Mouse (Mus musculus): ENCODE data around the gene Rrp9.

Gene Rrp9

GRCm38 (mm10) chr9:106475663-106476001, at the start of gene Rrp9:
Gene Rrp9 (plus strand): TSS chr9:106475963.
- peak; percentile 7 to 13 for DNase-seq (ENCODE audit: low spot score in 2 of 2)

GRCm38 (mm10) chr9:106428719-106429220, 47.0 kb upstream of the Rrp9 start:
- no peak for DNase-seq (ENCODE audit: low spot score in 2 of 2)

DNA sequence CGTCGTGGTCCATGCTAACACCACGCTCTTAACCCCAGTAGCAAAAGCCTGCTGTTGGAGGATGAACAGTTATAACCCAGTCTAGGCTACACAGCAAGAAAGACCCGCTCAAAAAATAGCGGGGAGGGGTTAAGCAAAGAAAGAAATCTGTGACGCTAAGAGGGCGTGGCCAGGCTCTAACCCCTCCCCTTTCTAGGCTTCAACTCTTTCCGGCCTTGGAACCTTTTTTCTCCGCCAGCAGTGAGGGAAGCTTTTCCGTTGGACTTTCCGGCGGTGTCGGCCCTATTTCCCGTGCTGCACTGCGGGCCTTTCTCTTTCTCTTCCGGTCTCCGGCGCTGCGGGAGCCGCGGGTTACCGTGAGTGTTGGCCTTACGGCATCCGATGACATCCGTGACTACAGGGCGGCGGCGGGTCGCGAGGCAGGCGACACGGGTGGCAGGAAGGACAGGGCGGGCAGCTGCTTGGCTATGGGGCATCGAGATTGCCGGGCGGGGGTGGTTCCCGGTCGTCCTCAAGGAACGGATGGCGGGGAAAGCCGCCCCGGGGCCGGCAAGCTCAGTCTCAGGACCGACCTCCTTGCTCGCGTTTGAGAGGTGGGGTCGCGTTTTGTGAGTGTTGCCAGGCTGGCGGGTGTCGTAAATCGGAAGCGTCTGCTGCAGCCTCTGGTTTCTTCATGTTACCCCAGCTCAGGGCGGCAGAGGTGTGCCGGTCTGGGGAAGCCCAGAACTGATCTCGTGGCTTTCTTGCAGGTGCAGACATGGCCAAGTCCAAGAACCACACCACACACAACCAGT, 46.3 kb upstream of the Rrp9 start, which contains the start of gene Rpl29:
Gene Rpl29 (plus strand): TSS at position 234 of the 794 bp plus-strand sequence.
- peak; percentile 89 to 93 for DNase-seq (ENCODE audit: low spot score in 2 of 2)

- DNase-seq (ENCODE audit: low spot score in 2 of 2): no peak
Measured at GRCm38 (mm10) chr9:106430015-106430264, 45.8 kb upstream of the Rrp9 start.

- no peak for DNase-seq (ENCODE audit: low spot score in 2 of 2)
Measured at GRCm38 (mm10) chr9:106433389-106433788, 42.4 kb upstream of the Rrp9 start.

GRCm38 (mm10) chr9:106436566-106436965, 39.2 kb upstream of the Rrp9 start:
- no peak for DNase-seq (ENCODE audit: low spot score in 2 of 2)

GRCm38 (mm10) chr9:106442680-106443079, 33.1 kb upstream of the Rrp9 start:
- no peak for DNase-seq (ENCODE audit: low spot score in 2 of 2)

GRCm38 (mm10) chr9:106444836-106445235, 30.9 kb upstream of the Rrp9 start:
- DNase-seq (ENCODE audit: low spot score in 2 of 2): no peak

GRCm38 (mm10) chr9:106447348-106447747, 28.4 kb upstream of the Rrp9 start, which contains the start of the genes Abhd14b and Abhd14a:
Gene Abhd14b (plus strand): TSS chr9:106447459.
Gene Abhd14a (minus strand): TSS chr9:106447678.
- DNase-seq (ENCODE audit: low spot score in 2 of 2): peak; percentile 81 to 84

DNA sequence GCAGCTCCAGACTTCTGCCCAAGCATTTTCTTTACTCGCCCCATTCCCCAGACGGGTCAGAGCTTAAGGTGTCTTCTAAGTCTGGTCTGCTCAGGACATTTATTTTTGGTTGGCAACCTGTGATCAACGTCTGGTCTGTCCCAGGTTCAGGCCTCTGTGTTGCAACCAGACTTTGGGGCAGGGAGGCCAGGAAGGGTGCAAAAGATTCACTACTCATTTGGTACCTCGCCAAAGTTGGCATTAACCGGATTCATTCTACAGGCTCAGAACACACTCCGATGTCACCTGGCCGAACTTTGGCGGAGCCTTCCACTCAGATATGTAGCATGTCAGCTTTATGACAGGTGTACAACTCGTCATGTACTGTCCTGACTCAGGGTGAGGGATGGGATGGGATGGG, 27.8 kb upstream of the Rrp9 start:
- no peak for DNase-seq (ENCODE audit: low spot score in 2 of 2)

DNA sequence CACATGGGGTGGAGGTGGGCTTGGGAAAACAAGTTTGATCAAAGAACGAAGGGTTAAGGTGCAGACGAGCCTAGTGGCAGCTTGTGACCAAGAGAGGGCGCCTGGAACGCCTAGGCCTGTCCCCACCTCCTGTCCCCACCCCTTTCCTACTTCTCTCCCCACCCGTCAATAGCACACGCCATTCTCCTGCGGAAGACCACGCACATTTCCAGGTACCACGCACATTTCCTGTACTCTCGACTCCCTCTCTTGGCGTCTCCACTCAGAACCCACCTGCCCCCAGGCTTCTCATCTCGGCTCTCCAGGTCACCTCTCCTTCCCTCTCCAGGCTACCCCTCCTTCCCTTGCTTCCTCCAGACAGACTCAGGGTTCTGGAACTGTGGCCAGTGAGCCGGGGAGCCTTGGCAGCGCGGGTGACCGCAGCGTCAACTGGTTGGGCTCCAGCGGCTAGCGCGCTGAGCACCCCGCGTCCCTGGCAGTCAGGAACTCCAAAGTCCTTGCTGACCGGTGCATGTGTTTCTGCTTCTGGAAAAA, 27.2 kb upstream of the Rrp9 start:
- DNase-seq (ENCODE audit: low spot score in 2 of 2): no peak

DNA sequence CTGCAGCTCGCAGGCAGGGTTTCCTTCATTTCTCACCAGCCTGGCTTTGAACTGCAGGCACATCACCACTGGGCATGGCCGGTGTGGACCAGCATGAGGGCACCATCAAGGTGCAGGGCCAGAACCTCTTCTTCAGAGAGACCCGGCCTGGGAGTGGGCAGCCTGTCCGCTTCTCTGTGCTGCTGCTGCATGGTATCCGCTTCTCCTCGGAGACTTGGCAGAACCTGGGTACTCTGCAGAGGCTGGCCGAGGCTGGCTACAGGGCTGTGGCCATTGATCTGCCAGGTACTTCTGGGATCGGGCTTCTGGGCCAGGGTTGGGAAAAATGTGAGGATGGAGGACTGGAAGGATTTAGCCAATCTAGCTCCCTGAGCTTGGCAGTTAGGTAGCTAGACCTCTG, 25.8 kb upstream of the Rrp9 start:
- DNase-seq (ENCODE audit: low spot score in 2 of 2): no peak

DNA sequence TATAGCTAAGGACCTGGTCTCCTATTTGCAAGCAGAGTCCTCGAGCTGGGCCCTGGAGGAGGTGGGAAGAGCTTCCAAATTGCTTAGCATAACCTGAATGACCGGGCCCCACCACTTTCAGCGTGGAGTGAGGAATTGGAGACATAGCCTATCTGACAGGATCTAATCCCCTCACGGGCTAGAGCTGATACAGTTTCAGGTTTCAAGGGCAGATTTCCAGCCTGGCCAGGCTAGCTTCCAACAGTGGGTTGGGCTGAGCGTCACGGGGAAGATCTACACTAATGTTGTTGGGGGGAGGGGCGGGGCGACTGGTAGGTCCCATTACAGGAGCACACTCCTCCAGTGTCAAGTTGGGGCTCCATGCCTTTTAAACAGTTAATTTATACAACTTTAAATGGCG, 25.1 kb upstream of the Rrp9 start:
- no peak for DNase-seq (ENCODE audit: low spot score in 2 of 2)

DNA sequence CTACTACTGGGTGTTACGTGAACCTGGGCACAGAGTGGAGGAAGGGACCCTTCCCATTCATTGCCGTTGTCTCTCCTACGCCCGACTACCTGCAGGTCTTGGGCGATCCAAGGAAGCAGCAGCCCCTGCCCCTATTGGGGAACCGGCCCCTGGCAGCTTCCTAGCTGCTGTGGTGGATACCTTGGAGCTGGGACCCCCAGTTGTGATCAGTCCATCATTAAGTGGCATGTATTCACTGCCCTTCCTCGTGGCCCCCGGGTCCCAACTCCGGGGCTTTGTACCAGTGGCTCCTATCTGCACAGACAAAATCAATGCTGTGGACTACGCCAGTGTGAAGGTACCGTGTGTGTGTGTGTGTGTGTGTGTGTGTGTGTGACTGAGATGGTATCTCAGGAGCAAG, 24.5 kb upstream of the Rrp9 start:
- DNase-seq (ENCODE audit: low spot score in 2 of 2): no peak

DNA sequence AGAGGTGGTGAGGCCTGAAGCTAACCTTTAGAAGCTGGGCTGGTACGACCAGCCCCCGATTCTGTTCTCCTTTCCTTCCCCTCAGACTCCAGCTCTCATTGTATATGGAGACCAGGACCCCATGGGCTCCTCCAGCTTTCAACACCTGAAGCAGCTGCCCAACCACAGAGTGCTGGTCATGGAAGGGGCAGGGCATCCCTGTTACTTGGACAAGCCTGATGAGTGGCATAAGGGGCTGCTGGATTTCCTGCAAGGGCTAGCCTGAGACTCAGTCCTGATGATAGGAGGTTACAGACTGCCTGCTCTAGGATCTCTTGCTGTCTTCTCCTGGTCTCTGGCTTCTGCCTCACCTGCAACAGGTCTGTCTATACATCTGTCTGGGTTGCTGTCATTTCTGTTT, 23.9 kb upstream of the Rrp9 start:
- DNase-seq (ENCODE audit: low spot score in 2 of 2): no peak

DNA sequence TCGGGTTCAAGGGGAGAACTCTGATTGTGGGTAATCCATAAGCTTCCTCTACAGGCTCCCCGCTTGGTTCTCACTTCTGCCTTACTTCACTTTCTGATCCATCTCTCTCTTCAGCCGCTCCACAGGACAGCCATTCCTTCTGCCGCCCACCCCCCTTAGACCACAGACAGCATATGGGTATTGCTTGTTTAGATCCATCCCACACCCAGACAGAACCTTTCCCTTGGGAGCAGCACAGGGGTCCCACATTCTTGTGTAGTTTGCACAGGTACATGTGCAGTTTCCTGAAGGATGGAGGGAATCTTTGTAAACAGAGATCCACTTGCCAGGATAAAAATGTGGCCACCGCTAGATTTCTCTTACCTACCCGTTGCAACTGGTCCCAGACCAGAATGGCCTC, 23.4 kb upstream of the Rrp9 start:
- no peak for DNase-seq (ENCODE audit: low spot score in 2 of 2)

DNA sequence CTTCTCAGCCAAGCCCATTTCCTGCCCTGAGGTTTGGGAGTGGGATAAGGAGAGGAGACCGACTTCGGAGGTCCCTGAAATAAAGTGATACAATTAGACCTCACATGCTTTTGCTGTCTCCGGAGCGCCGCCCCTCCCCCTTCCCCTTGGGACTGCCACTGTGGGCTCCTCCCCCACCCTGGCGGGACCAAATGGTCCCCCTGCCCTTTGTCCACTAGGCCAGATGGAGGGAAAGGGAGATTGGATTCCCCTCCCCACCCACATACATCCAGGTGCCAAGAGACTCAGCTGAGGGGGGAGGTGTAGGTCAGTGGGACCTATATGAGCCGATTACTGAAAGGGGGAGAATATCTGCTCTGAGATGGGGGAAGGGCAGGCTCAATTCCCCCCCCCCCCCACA, 22.9 kb upstream of the Rrp9 start:
- DNase-seq (ENCODE audit: low spot score in 2 of 2): no peak

DNA sequence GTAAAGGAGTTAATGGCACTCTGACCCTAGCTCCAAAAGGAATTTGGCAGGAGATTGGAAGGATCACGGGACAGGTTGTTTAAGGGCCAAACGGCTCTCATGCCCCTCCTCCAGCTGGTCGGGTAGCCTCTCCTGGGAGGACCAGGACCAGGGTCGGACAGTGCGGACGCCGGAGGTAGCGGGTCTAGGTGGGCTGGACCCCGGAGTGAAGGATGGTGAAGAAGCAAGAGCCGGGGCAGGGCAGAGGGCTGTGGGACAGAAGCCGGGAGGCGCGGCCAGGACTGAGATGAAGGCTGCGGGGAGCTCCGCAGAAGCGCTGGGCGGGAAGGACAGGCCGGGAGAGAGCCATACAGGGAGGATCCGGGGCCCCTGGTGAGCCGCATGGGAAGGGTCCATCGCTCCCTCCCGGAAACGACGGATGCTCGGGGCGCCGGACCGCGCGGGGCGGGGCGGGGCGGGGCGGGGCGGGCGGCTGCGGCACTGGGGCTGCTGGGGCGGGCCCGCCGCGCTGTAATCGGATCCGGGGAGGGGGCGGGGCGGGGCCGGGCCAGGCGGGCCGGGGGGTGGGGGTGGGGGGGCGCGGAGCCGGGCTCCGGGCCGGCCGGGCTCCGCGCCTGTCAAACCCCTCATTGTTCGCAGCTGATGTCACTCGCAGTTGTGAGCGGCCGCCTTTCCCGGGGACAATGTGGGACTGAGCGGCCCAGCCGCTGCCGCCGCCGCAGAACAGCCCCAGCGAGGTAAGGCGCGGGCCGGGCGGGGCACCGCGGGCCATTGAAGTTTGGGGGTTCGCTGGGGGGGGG, 22.3 kb upstream of the Rrp9 start, which contains the start of gene Pcbp4:
Gene Pcbp4 (plus strand): TSS at position 21 of the 800 bp plus-strand sequence.
- DNase-seq (ENCODE audit: low spot score in 2 of 2): peak in 1 of 2 experiments; percentile 66

- no peak for DNase-seq (ENCODE audit: low spot score in 2 of 2)
Measured at GRCm38 (mm10) chr9:106454071-106454761, 21.5 kb upstream of the Rrp9 start.

DNA sequence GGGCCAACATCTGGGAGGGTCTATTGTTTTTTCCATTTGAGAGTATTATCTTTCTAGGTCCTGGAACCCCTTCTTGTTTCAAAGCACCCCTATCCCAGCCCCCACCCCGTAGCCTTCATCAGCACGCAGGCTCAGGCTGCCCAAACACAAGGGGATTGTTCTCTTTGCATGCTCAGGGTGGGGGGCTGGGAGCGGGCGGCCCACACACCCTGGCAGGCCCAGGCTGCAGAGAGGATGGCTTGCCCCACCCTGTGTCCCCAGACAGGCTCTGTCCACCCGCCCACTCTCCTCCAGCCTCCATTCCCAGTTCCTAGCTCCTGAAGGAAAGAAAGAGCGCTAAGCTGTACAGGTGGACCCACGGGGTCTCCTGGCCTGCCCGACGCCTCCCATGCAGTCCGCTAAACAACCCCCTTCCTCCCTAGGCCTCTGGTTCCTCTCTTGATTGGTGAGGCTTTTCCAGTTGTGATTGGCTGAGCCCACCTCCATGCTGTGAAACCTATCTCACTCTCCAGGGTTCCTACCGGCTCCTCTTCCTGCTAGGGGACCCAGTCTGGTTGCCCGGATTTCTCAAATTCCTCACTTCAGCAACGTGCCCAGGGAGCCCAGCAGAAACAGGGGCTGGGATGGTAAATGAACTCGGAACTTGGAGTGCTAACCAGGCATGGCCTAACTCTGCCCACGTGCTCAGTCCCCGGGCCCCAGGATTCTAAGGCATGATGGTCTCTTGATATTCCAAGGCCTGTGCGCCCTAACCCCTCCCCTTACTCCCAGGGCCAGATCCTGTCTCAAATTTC, 20.7 kb upstream of the Rrp9 start:
- no peak for DNase-seq (ENCODE audit: low spot score in 2 of 2)

Data from frontal cortex, postnatal 10 days (tissue).